ENCODE assay signal across 9 mouse cellular contexts in genomic region chr2:127667843-127668506, GRCm38 (mm10). TPM values are rescaled to one million over a fixed set of nuclear protein-coding genes. Genes with fewer than 3 reads are reported as not detected.
DNase-seq lines count a peak whose midpoint lies in the region; ATAC-seq and TF ChIP-seq lines count a peak whose summit lies in the region.
"Had no signal": no experiment of that assay in that cellular context is flagged by ENCODE, and none has a peak within 500 bp of the region (broad histone marks: within the 10 kb centered on the region; RNA-seq: fewer than 3 reads in every experiment).

No protein-coding gene starts in this region.

- peaks cover 5% of the 10 kb centered on the region; the same call in 1 of the 2 replicates for H3K27me3 ChIP-seq in forebrain, embryonic 13.5 days

- WGBS in lung, adult 2 months = 18% methylated on average over 2 of the region's 2 CpGs
- WGBS in forebrain, embryonic 13.5 days = 23% methylated on average over 2 of the region's 2 CpGs

- no peaks in the 10 kb centered on the region for H3K36me3 ChIP-seq in forebrain, embryonic 13.5 days (ENCODE audit: poor library complexity, severe bottlenecking)

- no peak overlapping the region for H3K4me3 ChIP-seq in lung, adult 2 months (replicated peaks; ENCODE audit: extremely low read depth, low read depth, low read length)
- no peak overlapping the region for H3K4me3 ChIP-seq in forebrain, embryonic 13.5 days

- DNase-seq in gastrocnemius, adult 18-20 months (ENCODE audit: low spot score) = peak; percentile 26
- DNase-seq in gastrocnemius, postnatal 4 days (ENCODE audit: low spot score in 2 of 2) = no peak
- peak; percentile 44 for DNase-seq in lung, postnatal 10 days
- DNase-seq in lung, adult 2 months = no peak
- peak; percentile 56 for DNase-seq in brain, adult 2 months (ENCODE audit: low read depth, low spot score)
- DNase-seq in lung, postnatal 36 days = peak; percentile 58

- H3K9ac ChIP-seq in forebrain, embryonic 13.5 days = no peak overlapping the region

- H3K4me1 ChIP-seq in lung, adult 2 months (ENCODE audit: control insufficient read depth, insufficient read depth, low read length) = no peaks in the 10 kb centered on the region
- H3K4me1 ChIP-seq in forebrain, embryonic 13.5 days = no peaks in the 10 kb centered on the region

- no peak overlapping the region for H3K4me2 ChIP-seq in forebrain, embryonic 13.5 days

- H3K9me3 ChIP-seq in forebrain, embryonic 13.5 days (replicated peaks) = no peaks in the 10 kb centered on the region

- TF ChIP-seq CTCF in lung, adult 2 months (IDR thresholded peaks at IDR 0.05; ENCODE audit: insufficient read depth, low read length) = no peak

- no peak for TF ChIP-seq POLR2A in lung, adult 2 months (IDR thresholded peaks at IDR 0.05; ENCODE audit: borderline replicate concordance, extremely low read depth, low read depth, low read length)

- no peak for ATAC-seq in megakaryocyte, adult 5-6 weeks (ENCODE audit: poor library complexity, severe bottlenecking)
- ATAC-seq in forebrain, embryonic 13.5 days = no peak

- no peak overlapping the region for H3K27ac ChIP-seq in forebrain, embryonic 13.5 days
- H3K27ac ChIP-seq: macrophage had no signal

RNA-seq across cellular contexts. Expression of gene Mal, which starts 11.5 kb away (rescaled TPM):
- total RNA-seq in gastrocnemius, adult 18-20 months (2021) = 1 to 10 TPM; 1.6 to 1.9 TPM
- 10 to 100 TPM; 15.9 to 17.6 TPM for total RNA-seq in gastrocnemius, postnatal 4 days (2021)
- polyA plus RNA-seq in lung, adult 2 months (2012; rRNA removed) = 8.7 and 10.9 TPM in 2 replicates
- total RNA-seq in megakaryocyte, adult 5-6 weeks (2015) = 0.11 TPM in 1 of 2 replicates, not detected in the other
- total RNA-seq in megakaryocyte, adult 5-6 weeks (2017) = not detected in 2 replicates
- 0.77 and 1.2 TPM in 2 replicates for polyA plus RNA-seq in forebrain, embryonic 13.5 days (2015; fragmentation: Nextera tagmentation; extraction: Ambion mirVana)
- polyA plus RNA-seq: macrophage had no signal

Comparison
In these comparisons a context has a peak if more than half of its experiments do, and no peak if none do; other contexts are left out.
1. DNase-seq: peak in gastrocnemius, adult 18-20 months (single experiment), lung, postnatal 10 days (single experiment), brain, adult 2 months (single experiment) and lung, postnatal 36 days (single experiment); none in gastrocnemius, postnatal 4 days (0 of 2) and lung, adult 2 months (single experiment).
2. RNA of gene Mal, which starts 11.5 kb away (total RNA-seq): 15.9 to 17.6 TPM in gastrocnemius, postnatal 4 days; 1.6 to 1.9 TPM in gastrocnemius, adult 18-20 months and 0.11 TPM in megakaryocyte, adult 5-6 weeks; every median in the first group is over 4 times any median in the second.